Mouse (Mus musculus): Measurements from ENCODE around the gene Rabl6. TPM values are rescaled to one million over a fixed set of nuclear protein-coding genes. Genes with fewer than 3 reads are reported as not detected.

Rabl6 gene
- total and polyA plus RNA-seq, 2 experiments from 2014 or later = 28.7 to 89.9 TPM

DNA sequence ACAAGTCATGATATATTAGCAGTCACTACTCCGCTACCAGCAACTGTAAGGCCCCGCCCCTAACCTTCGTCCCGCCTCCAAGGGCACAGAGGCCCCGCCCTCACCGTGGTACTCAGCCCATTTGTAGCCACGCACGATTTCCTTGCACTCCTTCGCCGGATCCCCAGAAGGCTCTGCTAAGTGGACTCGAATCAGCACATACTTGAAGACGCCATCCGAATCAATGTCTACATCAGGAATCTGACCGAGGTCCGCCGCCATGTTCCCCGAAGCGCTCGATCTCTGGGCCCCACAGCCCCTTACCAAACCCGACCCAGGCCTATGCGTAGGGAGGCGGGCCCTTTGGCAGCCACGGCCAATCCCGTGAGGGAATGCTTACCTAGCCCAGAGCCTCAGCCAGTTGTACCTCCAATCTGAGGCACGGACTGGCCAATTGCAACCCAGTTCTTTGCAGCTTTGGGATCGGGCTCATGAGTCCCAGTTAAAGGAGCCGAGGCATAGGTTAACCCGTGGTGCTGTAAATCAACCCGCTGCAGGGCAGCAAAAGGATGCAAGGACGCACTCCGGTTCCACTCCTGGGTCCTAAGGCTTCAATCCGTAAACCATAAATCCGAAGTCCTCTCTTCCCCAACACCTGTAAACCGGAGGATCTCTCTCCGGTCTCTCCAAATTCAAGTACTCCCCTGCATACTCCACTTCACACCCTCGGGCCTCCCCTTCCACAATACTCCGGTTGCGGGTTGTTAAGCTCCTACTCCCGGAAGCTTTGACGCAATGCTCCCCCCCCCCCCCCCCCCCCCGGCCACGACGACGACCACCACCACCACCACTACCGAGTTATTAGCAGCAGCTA lies 33.5 kb downstream of the Rabl6 start, which contains the start of the genes Mamdc4 and Phpt1:
TSS of gene Mamdc4 (minus strand) at position 267 of the 853 bp plus-strand sequence.
TSS of gene Phpt1 (minus strand) at position 646 of the 853 bp plus-strand sequence.
- Histone ChIP-seq H3K4me3 (ENCODE audit: low read depth, low read length) (peak within 1 kb of the TSS; percentile 61), H3K27ac (ENCODE audit: low read depth) (peak within 1 kb of the TSS; percentile 81), H3K4me1 (ENCODE audit: control insufficient read depth, insufficient read depth) (peaks cover 25% of the 10 kb centered on the region), H3K9ac (replicated peaks; ENCODE audit: low read depth, low read length) (peak within 1 kb of the TSS; percentile 57), H3K9me3 (replicated peaks; ENCODE audit: control insufficient read depth, low read length) (no peaks in the 10 kb centered on the region), H3K27me3 (ENCODE audit: control insufficient read depth, insufficient read depth, low read length) (peaks cover 40% of the 10 kb centered on the region), H3K4me2 (ENCODE audit: low read depth, low read length) (peak within 1 kb of the TSS; percentile 88), H3K36me3 (replicated peaks; ENCODE audit: control insufficient read depth, insufficient read depth, low read length) (0 out of 2 replicates have a peak, but pooled peaks cover 6% of the 10 kb centered on the region)
- peak; percentile 98 for DNase-seq (ENCODE audit: low spot score)
- ATAC-seq (ENCODE audit: insufficient read depth, low read depth) = peak; percentile 97
- no peak for TF ChIP-seq CTCF (IDR thresholded peaks at IDR 0.05; ENCODE audit: low read depth)
- peak; percentile 17; the same call in 1 of the 2 replicates for TF ChIP-seq EP300 (IDR thresholded peaks at IDR 0.05; ENCODE audit: low read depth)
- WGBS = under 1% methylated on average over 42 of the region's 45 CpGs

DNA sequence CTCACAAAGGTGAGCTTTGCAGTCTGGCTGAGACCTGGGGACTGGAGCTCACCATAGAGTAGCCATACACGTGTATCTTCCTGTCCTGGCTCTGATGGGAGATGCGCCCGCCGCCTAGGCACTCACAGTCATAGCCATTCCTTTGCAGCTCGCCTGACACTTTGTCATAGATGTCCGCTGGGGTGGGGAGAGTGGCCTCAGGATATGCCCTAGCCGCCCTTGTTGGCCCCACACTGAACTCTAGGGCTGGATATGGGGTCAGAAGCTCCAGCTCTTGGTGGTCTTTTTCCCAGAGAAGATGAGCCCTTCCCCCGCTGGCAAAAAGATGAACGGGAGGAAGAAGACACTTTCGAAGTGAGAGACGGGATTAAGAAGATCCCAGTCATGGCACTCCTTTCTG lies 34.2 kb downstream of the Rabl6 start:
- peak overlapping the region; percentile 88 for H3K4me2 ChIP-seq (ENCODE audit: low read depth, low read length)
- DNase-seq (ENCODE audit: low spot score) (no peak), ATAC-seq (ENCODE audit: insufficient read depth, low read depth) (no peak)
- H3K4me3 ChIP-seq (ENCODE audit: low read depth, low read length) = peak overlapping the region; percentile 61
- no peak for TF ChIP-seq EP300 (IDR thresholded peaks at IDR 0.05; ENCODE audit: low read depth)
- TF ChIP-seq CTCF (IDR thresholded peaks at IDR 0.05; ENCODE audit: low read depth) = no peak
- peak overlapping the region; percentile 81; the same call in 1 of the 2 replicates for H3K27ac ChIP-seq (ENCODE audit: low read depth)
- H3K9ac ChIP-seq (replicated peaks; ENCODE audit: low read depth, low read length) = peak overlapping the region; percentile 57
- WGBS = 15% methylated on average over 11 of the region's 11 CpGs
- peaks cover 12% of the 10 kb centered on the region; the same call in 1 of the 2 replicates for H3K36me3 ChIP-seq (replicated peaks; ENCODE audit: control insufficient read depth, insufficient read depth, low read length)
- peaks cover 21% of the 10 kb centered on the region for H3K4me1 ChIP-seq (ENCODE audit: control insufficient read depth, insufficient read depth)
- no peaks in the 10 kb centered on the region for H3K9me3 ChIP-seq (replicated peaks; ENCODE audit: control insufficient read depth, low read length)
- H3K27me3 ChIP-seq (ENCODE audit: control insufficient read depth, insufficient read depth, low read length) = peaks cover 33% of the 10 kb centered on the region

DNA sequence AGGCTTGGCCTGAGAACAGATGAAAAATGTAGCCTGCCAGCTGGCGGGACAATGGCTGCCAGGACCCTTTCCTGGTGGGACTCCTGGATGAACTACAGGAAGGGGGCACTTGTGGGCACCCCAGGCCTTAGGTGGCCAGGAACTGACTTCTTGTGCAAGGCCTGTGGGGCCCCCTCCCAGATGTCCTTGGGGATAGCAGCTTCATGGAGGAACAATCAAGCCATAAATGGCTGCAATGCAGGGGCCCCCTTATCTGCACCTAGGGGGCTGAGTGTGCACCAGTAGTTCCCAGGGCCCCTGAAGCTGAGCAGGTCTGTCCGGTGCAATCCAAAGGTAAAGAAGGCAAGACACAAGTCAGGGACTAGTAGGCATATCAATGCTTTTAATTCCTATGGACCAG lies 35.3 kb downstream of the Rabl6 start:
- H3K27ac ChIP-seq (ENCODE audit: low read depth) = no peak overlapping the region
- TF ChIP-seq CTCF (IDR thresholded peaks at IDR 0.05; ENCODE audit: low read depth) (no peak), EP300 (IDR thresholded peaks at IDR 0.05; ENCODE audit: low read depth) (no peak)
- peaks cover 22% of the 10 kb centered on the region for H3K27me3 ChIP-seq (ENCODE audit: control insufficient read depth, insufficient read depth, low read length)
- no peak overlapping the region for H3K4me2 ChIP-seq (ENCODE audit: low read depth, low read length)
- peaks cover 21% of the 10 kb centered on the region for H3K4me1 ChIP-seq (ENCODE audit: control insufficient read depth, insufficient read depth)
- ATAC-seq (ENCODE audit: insufficient read depth, low read depth) (no peak), DNase-seq (ENCODE audit: low spot score) (no peak)
- no peaks in the 10 kb centered on the region for H3K9me3 ChIP-seq (replicated peaks; ENCODE audit: control insufficient read depth, low read length)
- no peak overlapping the region for H3K4me3 ChIP-seq (ENCODE audit: low read depth, low read length)
- H3K36me3 ChIP-seq (replicated peaks; ENCODE audit: control insufficient read depth, insufficient read depth, low read length) = peaks cover 17% of the 10 kb centered on the region
- 78% methylated on average over 2 of the region's 2 CpGs for WGBS
- H3K9ac ChIP-seq (replicated peaks; ENCODE audit: low read depth, low read length) = no peak overlapping the region

DNA sequence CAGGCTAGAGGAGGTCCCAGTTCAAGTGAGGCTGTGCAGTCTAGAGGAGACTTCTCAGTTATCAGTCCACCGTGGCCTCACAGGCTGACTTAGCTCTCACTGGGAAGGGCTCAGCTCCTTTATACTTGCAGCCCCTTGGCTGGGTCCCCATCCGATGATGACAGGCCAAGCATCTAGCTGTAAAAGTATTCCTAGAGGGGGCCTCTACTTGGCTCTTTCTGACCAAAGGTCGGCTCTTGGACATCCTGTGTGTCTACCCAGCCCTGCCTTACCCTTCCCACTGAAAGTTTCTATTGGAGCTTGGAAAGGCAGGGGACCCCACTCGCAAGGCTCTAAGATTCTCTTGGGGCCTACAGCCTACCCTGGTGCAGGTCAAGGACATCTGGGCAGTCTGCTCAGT lies 37.1 kb downstream of the Rabl6 start:
- no peak overlapping the region for H3K4me3 ChIP-seq (ENCODE audit: low read depth, low read length)
- H3K4me2 ChIP-seq (ENCODE audit: low read depth, low read length) = no peak overlapping the region
- H3K4me1 ChIP-seq (ENCODE audit: control insufficient read depth, insufficient read depth) = peaks cover 13% of the 10 kb centered on the region
- no peak overlapping the region for H3K9ac ChIP-seq (replicated peaks; ENCODE audit: low read depth, low read length)
- no peak overlapping the region for H3K27ac ChIP-seq (ENCODE audit: low read depth)
- WGBS = 81% methylated on average over 4 of the region's 4 CpGs
- peaks cover 18% of the 10 kb centered on the region for H3K36me3 ChIP-seq (replicated peaks; ENCODE audit: control insufficient read depth, insufficient read depth, low read length)
- TF ChIP-seq CTCF (IDR thresholded peaks at IDR 0.05; ENCODE audit: low read depth) (no peak), EP300 (IDR thresholded peaks at IDR 0.05; ENCODE audit: low read depth) (no peak)
- DNase-seq (ENCODE audit: low spot score) (no peak), ATAC-seq (ENCODE audit: insufficient read depth, low read depth) (no peak)
- peaks cover 4% of the 10 kb centered on the region for H3K27me3 ChIP-seq (ENCODE audit: control insufficient read depth, insufficient read depth, low read length)
- no peaks in the 10 kb centered on the region for H3K9me3 ChIP-seq (replicated peaks; ENCODE audit: control insufficient read depth, low read length)

DNA sequence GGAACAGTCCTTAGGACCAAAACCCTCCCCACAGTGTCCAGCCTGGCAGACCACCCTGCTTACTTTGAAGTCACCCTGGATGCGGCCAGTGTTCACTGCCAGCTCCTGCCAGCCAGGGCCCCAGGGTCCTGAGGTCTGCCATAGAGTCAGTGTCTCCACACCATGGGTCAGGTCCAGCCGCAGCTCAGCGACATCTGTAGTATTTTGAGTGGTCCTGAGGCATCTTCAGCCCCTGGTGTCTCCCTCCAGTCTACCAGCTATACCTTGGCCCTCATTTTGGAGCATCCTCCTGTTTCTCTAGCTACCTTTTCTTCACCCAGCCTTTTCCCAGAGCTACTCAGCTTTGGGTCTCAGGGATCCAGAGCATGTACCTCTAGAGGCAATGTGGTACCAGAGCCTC lies 39.0 kb downstream of the Rabl6 start:
- no peak overlapping the region for H3K27ac ChIP-seq (ENCODE audit: low read depth)
- H3K4me1 ChIP-seq (ENCODE audit: control insufficient read depth, insufficient read depth) = peaks cover 7% of the 10 kb centered on the region
- DNase-seq (ENCODE audit: low spot score) (no peak), ATAC-seq (ENCODE audit: insufficient read depth, low read depth) (no peak)
- no peaks in the 10 kb centered on the region for H3K27me3 ChIP-seq (ENCODE audit: control insufficient read depth, insufficient read depth, low read length)
- H3K4me2 ChIP-seq (ENCODE audit: low read depth, low read length) = no peak overlapping the region
- peaks cover 35% of the 10 kb centered on the region for H3K36me3 ChIP-seq (replicated peaks; ENCODE audit: control insufficient read depth, insufficient read depth, low read length)
- H3K9me3 ChIP-seq (replicated peaks; ENCODE audit: control insufficient read depth, low read length) = no peaks in the 10 kb centered on the region
- H3K4me3 ChIP-seq (ENCODE audit: low read depth, low read length) = no peak overlapping the region
- WGBS = 98% methylated on average over 3 of the region's 3 CpGs
- TF ChIP-seq EP300 (IDR thresholded peaks at IDR 0.05; ENCODE audit: low read depth) (no peak), CTCF (IDR thresholded peaks at IDR 0.05; ENCODE audit: low read depth) (no peak)
- H3K9ac ChIP-seq (replicated peaks; ENCODE audit: low read depth, low read length) = no peak overlapping the region

Data from heart, postnatal 0 days (tissue).